Mouse (Mus musculus) midbrain, embryonic 13.5 days (tissue): Measurements from ENCODE around the gene Thbs4. TPM values are rescaled to one million over a fixed set of nuclear protein-coding genes. Genes with fewer than 3 reads are reported as not detected.

Experiments
- ATAC-seq: fragments of 200-750 bp; cut with Nextera tagmentation; 2 replicates; pipeline ENCODE4 v1.8.0; 2017; ENCODE audit warnings: mild to moderate bottlenecking, moderate TSS enrichment, moderate library complexity
- H3K27ac ChIP-seq: fragments of 300-500 bp; sonication (generic); 2 replicates; pipeline ENCODE4 v1.5.1; 2015; ENCODE audit warnings: inconsistent platforms, mild to moderate bottlenecking, moderate library complexity
- H3K27me3 ChIP-seq: fragments of 300-500 bp; sonication (generic); 2 replicates; pipeline ENCODE4 v1.6.1; 2015; ENCODE audit warnings: mild to moderate bottlenecking, inconsistent platforms
- H3K36me3 ChIP-seq: fragments of 300-500 bp; sonication (generic); 2 replicates; pipeline ENCODE4 v1.6.1; 2015; ENCODE audit warnings: mild to moderate bottlenecking, inconsistent platforms
- H3K4me1 ChIP-seq: fragments of 300-500 bp; sonication (generic); replicated peaks from 2 replicates; pipeline ENCODE4 v1.6.1; 2015; ENCODE audit warnings: inconsistent platforms
- H3K4me2 ChIP-seq: fragments of 300-500 bp; sonication (generic); replicated peaks from 2 replicates; pipeline ENCODE4 v1.6.1; 2015; ENCODE audit warnings: moderate library complexity, mild to moderate bottlenecking, inconsistent platforms
- H3K4me3 ChIP-seq: fragments of 300-500 bp; sonication (generic); replicated peaks from 2 replicates; pipeline ENCODE4 v1.5.1; 2015; ENCODE audit warnings: mild to moderate bottlenecking, inconsistent platforms
- H3K9ac ChIP-seq: fragments of 300-500 bp; sonication (generic); replicated peaks from 2 replicates; pipeline ENCODE4 v1.6.1; 2015; ENCODE audit warnings: mild to moderate bottlenecking, inconsistent platforms
- H3K9me3 ChIP-seq: fragments of 300-500 bp; sonication (generic); 2 replicates; pipeline ENCODE4 v1.6.1; 2016; ENCODE audit warnings: mild to moderate bottlenecking, inconsistent platforms
- WGBS: fragments of 180-500 bp; shearing (Covaris S2); methylation state at CpG from one replicate; pipeline ENCODE4 v1.1.7; 2015; 5-methylcytosine and 5-hydroxymethylcytosine counted together
- polyA plus RNA-seq: library from polyadenylated mRNA; unstranded; fragments of >200 nt; fragmentation: Nextera tagmentation; extraction: Ambion mirVana; gene quantifications from 2 replicates; pipeline ENCODE4 v1.2.1, GENCODE M21; 2015

Gene Thbs4
- polyA plus RNA-seq, 1 experiment from 2014 or later, result 2.8 TPM

DNA sequence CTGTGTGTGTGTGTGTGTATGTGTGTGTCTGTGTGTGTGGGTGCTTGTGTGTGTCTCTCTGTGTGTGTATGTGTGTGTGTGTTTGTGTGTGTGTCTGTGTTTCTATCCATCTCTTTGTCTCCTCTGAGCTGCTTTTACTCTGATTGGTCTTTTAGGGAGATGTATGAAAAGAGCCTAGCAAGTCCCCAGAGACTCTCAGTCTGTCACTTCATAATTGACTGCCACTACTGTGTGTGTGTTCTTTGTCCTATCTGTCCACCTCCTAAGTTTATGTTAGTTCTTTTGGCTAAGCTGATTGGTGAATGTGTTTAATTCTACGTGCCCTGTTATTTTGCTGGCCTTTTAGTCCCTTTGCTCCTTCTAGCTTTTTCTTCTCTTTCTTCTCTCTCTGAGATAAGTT is 58.9 kb downstream of the Thbs4 start:
- no peaks in the 10 kb centered on the region for H3K36me3 ChIP-seq
- peaks cover 10% of the 10 kb centered on the region for H3K4me1 ChIP-seq
- 69% methylated on average over 1 of the region's 1 CpGs for WGBS
- no peak overlapping the region for H3K4me3 ChIP-seq
- ATAC-seq, result no peak
- no peak overlapping the region for H3K27ac ChIP-seq
- no peak overlapping the region for H3K4me2 ChIP-seq
- H3K9me3 ChIP-seq, result no peaks in the 10 kb centered on the region
- no peaks in the 10 kb centered on the region for H3K27me3 ChIP-seq
- H3K9ac ChIP-seq, result no peak overlapping the region

DNA sequence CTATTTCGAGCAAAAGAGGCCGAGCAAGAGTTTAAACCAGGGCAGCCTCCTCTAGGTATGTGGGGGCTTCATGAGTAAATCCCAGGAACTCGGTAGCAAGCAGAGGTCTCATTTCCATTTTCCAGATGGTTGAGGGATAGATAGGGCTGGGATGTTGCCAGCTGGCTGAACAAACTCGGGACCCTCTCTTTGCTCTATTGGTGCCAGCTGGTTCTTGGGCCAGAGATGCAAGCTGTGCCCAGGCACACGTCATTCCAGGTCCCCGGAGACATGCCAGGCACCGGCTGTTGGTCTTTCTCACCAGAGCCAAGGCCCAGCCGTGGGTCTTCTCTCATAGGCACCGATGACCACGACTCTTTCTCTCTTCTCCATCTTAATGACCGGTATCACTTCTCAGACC is 60.9 kb downstream of the Thbs4 start:
- no peak overlapping the region for H3K4me2 ChIP-seq
- no peak overlapping the region; the same call in 1 of the 2 replicates for H3K27ac ChIP-seq
- H3K9ac ChIP-seq, result no peak overlapping the region
- 0 out of 2 replicates have a peak, but pooled peaks have one; percentile 25 for ATAC-seq
- H3K36me3 ChIP-seq, result no peaks in the 10 kb centered on the region
- H3K4me3 ChIP-seq, result no peak overlapping the region
- 83% methylated on average over 11 of the region's 11 CpGs for WGBS
- H3K9me3 ChIP-seq, result no peaks in the 10 kb centered on the region
- peaks cover 10% of the 10 kb centered on the region for H3K4me1 ChIP-seq
- no peaks in the 10 kb centered on the region for H3K27me3 ChIP-seq

DNA sequence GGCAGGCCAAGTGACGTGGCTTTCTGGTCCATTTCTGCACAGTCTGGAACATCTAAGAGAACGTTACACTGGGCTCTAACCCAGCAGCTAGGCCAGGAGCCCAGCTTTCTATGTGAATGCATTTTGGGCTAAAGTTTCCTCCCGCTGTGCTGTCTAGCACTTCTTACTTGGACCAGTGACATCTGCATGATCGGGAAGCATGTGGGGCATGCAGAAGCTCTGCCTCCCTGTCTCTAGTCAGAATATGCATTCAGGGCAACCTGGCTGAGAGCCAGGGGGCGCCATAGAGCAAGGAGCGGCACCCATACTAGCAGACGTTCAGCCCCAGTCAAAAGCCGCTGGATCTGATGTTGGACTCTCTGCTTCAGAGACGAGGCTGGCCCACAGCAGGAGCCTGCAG is 61.4 kb downstream of the Thbs4 start:
- H3K9me3 ChIP-seq, result no peaks in the 10 kb centered on the region
- no peaks in the 10 kb centered on the region for H3K36me3 ChIP-seq
- ATAC-seq, result no peak
- no peak overlapping the region for H3K4me3 ChIP-seq
- WGBS, result 44% methylated on average over 9 of the region's 9 CpGs
- no peak overlapping the region for H3K4me2 ChIP-seq
- H3K9ac ChIP-seq, result no peak overlapping the region
- H3K27ac ChIP-seq, result no peak overlapping the region; the same call in 1 of the 2 replicates
- no peaks in the 10 kb centered on the region for H3K27me3 ChIP-seq
- peaks cover 10% of the 10 kb centered on the region for H3K4me1 ChIP-seq

DNA sequence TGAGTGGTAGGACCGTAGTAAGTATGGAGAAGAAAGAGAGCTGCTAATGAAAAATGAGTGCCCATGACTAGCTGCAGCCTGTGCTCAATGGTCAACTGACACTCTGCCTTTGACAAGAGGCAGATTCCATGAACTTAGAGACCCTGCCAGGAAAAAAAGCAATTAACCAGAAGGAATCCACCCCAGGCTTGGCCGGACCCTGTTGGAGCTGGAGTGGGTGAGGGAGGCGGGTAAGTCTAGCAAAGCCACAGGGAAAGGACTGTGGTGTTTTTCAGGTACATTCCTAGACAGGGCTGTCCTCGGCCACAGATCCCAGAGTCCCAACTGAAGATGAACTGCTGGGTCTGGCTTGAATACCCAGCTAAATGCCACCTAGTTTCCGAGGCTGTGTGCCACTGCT is 61.8 kb downstream of the Thbs4 start:
- no peaks in the 10 kb centered on the region for H3K36me3 ChIP-seq
- H3K27me3 ChIP-seq, result no peaks in the 10 kb centered on the region
- H3K4me1 ChIP-seq, result peaks cover 10% of the 10 kb centered on the region
- 91% methylated on average over 5 of the region's 5 CpGs for WGBS
- H3K27ac ChIP-seq, result no peak overlapping the region
- no peaks in the 10 kb centered on the region for H3K9me3 ChIP-seq
- H3K4me2 ChIP-seq, result no peak overlapping the region
- ATAC-seq, result no peak
- no peak overlapping the region for H3K9ac ChIP-seq
- H3K4me3 ChIP-seq, result no peak overlapping the region

DNA sequence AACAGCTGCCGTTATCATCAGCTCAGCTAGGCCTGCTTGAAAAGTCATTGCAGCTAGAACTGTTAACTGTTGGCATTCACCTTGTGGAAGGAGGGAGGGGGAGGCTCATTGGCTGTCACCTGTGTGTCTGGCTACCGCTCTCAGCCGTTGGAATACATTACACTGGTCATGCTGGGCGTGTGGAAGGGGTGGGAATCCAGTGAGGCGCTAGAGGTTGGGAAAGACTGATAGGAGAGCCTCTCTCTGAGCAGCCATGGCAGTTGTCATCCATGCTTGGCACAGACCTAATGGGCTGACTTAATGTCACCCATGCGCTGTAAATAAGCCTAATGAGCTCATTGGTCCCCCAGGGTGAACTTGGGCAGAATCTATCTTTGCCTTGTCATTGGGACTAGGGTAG is 62.8 kb downstream of the Thbs4 start:
- WGBS, result 85% methylated on average over 6 of the region's 6 CpGs
- Histone ChIP-seq H3K4me3 (no peak overlapping the region), H3K27me3 (no peaks in the 10 kb centered on the region), H3K27ac (no peak overlapping the region), H3K4me2 (no peak overlapping the region), H3K4me1 (peaks cover 7% of the 10 kb centered on the region), H3K9ac (no peak overlapping the region), H3K9me3 (no peaks in the 10 kb centered on the region), H3K36me3 (no peaks in the 10 kb centered on the region)
- ATAC-seq, result no peak

DNA sequence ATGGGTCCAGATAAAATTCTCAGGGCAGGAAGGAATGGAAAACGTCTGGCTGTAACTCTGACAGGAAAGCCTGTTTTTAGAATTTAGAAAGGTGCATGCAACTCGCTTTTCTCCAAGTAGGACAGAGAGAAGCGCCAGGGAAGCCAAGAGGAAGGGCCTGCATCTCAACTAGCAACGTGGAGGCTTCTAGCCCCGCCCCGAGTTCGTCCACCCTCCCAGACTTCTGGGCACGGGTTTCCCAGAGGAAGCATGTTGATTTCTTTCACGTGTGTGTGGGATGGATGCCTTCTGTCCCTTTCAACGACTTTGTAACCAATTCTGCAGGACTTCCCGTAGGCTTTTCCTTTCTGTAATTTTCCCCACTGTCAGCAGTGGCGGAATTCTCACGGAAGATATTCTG is 64.8 kb downstream of the Thbs4 start:
- no peaks in the 10 kb centered on the region for H3K36me3 ChIP-seq
- H3K9me3 ChIP-seq, result no peaks in the 10 kb centered on the region
- no peak for ATAC-seq
- H3K27me3 ChIP-seq, result no peaks in the 10 kb centered on the region
- 73% methylated on average over 13 of the region's 13 CpGs for WGBS
- H3K9ac ChIP-seq, result no peak overlapping the region
- H3K27ac ChIP-seq, result no peak overlapping the region
- no peak overlapping the region for H3K4me3 ChIP-seq
- no peaks in the 10 kb centered on the region for H3K4me1 ChIP-seq
- no peak overlapping the region for H3K4me2 ChIP-seq

DNA sequence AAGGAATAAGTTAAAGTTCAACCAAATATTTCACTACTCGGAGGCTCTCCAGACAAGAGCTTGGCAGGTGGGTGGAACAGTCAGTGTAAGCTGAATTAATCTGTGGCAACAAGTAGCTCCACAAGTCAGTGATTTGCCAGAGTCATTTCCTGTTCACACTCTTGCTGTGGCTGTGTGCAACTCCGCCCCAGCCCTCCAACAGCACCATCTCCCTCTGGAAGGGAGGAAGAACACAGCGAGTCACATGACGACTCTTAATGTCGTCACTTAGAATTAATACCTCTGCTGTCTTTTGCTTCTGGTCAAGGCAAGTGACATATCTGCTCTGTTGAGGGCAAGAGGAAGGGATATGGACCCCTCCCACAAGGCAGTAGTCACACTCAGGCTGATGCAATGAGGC is 72.2 kb downstream of the Thbs4 start:
- no peak overlapping the region for H3K9ac ChIP-seq
- no peak overlapping the region for H3K4me2 ChIP-seq
- WGBS, result 79% methylated on average over 5 of the region's 5 CpGs
- no peak overlapping the region for H3K4me3 ChIP-seq
- no peak overlapping the region for H3K27ac ChIP-seq
- ATAC-seq, result no peak
- no peaks in the 10 kb centered on the region for H3K4me1 ChIP-seq
- H3K9me3 ChIP-seq, result no peaks in the 10 kb centered on the region
- H3K36me3 ChIP-seq, result no peaks in the 10 kb centered on the region
- no peaks in the 10 kb centered on the region for H3K27me3 ChIP-seq

DNA sequence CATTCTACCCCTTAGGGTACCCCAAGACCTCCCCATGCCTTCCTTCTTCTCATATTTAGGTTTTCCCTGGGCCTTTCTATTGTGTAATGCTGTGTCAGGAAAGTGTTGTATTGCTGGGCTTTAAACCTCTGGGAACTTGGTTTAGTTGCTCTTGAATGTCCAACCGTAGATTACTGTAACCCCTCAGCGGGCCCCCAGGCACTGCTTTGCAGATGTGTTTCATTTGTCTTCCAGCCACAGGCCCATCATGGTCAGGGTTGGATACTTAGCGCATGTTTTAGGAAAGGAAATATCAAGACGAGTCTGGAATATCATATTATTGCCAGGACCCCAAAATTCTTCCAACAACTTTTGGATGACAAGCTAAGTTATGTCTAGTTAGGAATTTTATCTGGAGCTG is 73.6 kb downstream of the Thbs4 start:
- no peaks in the 10 kb centered on the region for H3K4me1 ChIP-seq
- H3K9ac ChIP-seq, result no peak overlapping the region
- 95% methylated on average over 4 of the region's 4 CpGs for WGBS
- no peaks in the 10 kb centered on the region for H3K27me3 ChIP-seq
- H3K36me3 ChIP-seq, result no peaks in the 10 kb centered on the region
- no peaks in the 10 kb centered on the region for H3K9me3 ChIP-seq
- no peak overlapping the region for H3K27ac ChIP-seq
- no peak for ATAC-seq
- no peak overlapping the region for H3K4me3 ChIP-seq
- no peak overlapping the region for H3K4me2 ChIP-seq

DNA sequence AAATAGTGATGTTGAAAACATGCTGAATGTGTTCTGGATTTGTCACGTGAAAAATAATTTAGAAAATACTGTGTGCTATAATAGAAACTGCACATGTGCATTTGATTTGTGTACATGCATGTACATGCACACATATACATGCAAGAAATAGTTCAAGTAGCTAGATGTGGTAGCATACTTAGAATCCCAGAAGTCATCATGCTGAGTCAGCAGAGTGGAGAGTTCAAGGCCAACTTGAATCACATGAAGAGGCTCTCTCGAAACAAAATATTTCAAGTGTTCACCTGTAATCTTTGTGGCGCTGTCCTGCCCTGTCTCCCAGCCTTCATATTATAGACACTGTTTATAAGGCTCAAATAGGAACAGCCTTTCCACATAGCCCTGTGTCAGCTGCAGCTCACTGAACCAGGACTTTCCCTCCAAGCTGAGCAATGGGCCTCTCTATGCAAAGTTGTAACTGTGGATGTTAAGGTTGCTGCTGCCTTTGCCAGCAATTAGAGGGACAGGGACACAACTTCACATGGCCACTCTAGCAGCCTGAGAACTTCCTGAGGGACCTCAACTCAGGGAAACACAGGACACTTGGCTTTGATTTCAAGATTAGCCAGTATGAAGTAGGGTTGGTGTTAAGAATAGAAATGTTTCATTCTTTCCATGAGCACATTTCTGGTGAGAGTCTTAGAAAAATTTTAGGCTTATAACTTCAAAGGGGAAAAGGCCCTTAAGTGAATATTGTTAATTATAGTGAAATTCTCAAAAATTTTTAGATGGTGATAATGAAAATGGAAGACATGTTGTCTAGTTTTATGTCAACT is 76.6 kb downstream of the Thbs4 start:
- Histone ChIP-seq H3K4me1 (no peaks in the 10 kb centered on the region), H3K9me3 (no peaks in the 10 kb centered on the region), H3K27me3 (no peaks in the 10 kb centered on the region), H3K27ac (no peak overlapping the region), H3K9ac (no peak overlapping the region), H3K4me3 (no peak overlapping the region), H3K36me3 (no peaks in the 10 kb centered on the region), H3K4me2 (no peak overlapping the region)
- no peak for ATAC-seq
- 90% methylated on average over 3 of the region's 3 CpGs for WGBS

DNA sequence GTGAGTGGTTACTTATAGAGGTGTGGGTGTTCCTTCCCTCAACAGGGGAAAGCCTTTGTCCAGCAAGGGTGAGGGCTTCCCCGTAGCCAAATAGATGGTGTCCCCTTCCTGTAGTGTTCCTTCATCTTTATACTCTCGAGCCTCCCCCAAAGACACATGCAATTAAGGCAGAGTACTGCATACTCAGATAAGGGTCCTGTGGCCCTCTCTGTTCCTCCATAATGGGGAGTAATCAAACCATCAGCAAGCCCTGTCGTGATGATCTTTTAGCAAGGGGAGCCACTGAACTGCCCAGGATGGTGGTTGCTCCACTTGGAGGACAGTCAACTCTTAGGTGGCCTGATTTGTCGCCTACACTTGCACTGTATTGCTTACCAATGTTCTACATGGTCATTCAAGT is 82.0 kb downstream of the Thbs4 start:
- Histone ChIP-seq H3K9ac (no peak overlapping the region), H3K36me3 (peaks cover 3% of the 10 kb centered on the region; the same call in 1 of the 2 replicates), H3K27ac (no peak overlapping the region), H3K4me3 (no peak overlapping the region), H3K4me1 (no peaks in the 10 kb centered on the region; the same call in 1 of the 2 replicates), H3K9me3 (no peaks in the 10 kb centered on the region), H3K4me2 (no peak overlapping the region), H3K27me3 (no peaks in the 10 kb centered on the region)
- 90% methylated on average over 4 of the region's 4 CpGs for WGBS
- ATAC-seq, result no peak

DNA sequence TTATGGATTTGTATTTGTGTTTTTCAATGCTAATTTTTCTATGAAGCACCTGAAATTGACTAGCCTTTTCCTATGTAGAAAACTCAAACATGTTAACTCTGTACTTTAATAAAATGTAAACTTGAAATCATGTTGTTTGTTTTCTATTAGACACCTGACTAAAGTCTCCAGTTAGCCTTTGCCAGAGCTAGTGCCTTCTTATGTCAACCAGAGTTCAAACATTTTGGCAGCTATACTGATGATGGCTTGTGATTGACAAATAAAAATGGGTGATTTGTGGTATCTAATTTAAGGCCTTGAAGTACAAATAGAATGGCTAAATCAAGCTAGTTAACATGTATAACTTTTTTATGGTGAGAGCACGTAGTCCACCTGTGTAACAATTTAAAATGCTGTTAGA is 82.8 kb downstream of the Thbs4 start:
- H3K9me3 ChIP-seq, result no peaks in the 10 kb centered on the region
- no peak overlapping the region for H3K4me2 ChIP-seq
- H3K27me3 ChIP-seq, result no peaks in the 10 kb centered on the region
- no peak overlapping the region for H3K4me3 ChIP-seq
- H3K9ac ChIP-seq, result no peak overlapping the region
- whole genome bisulfite sequencing, result 95% methylated on average over 1 of the region's 1 CpGs
- ATAC-seq, result no peak
- H3K36me3 ChIP-seq, result peaks cover 3% of the 10 kb centered on the region; the same call in 1 of the 2 replicates
- H3K27ac ChIP-seq, result no peak overlapping the region
- no peaks in the 10 kb centered on the region; the same call in 1 of the 2 replicates for H3K4me1 ChIP-seq

DNA sequence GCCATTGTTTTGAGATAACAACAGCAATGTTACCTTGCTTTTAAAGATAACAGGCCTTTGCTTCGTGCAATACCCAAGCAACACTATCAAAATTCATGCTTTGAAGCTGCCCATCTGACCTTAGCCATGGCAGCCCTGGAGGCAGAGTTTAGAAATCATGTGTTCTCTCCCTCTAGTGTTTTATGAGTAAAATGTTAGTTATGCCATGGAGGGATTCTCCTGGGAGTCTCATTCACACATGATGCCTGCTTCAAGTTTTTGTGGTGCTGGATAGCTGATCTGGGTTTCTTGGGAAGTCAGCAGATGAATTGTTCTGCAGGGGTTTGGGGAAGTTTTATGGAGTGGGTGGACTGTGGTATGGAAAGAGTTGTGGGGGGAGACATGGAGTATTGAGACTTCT is 84.3 kb downstream of the Thbs4 start:
- no peak for ATAC-seq
- Histone ChIP-seq H3K9ac (no peak overlapping the region), H3K27ac (no peak overlapping the region), H3K4me1 (no peaks in the 10 kb centered on the region; the same call in 1 of the 2 replicates), H3K4me2 (no peak overlapping the region), H3K4me3 (no peak overlapping the region), H3K36me3 (peaks cover 3% of the 10 kb centered on the region; the same call in 1 of the 2 replicates), H3K27me3 (no peaks in the 10 kb centered on the region; the same call in none of the 2 replicates), H3K9me3 (no peaks in the 10 kb centered on the region)
- 69% methylated on average over 1 of the region's 1 CpGs for WGBS
